Mouse (Mus musculus) cerebellum, postnatal 10 days (tissue): ENCODE measurements around the gene Brms1.
"Not testable (repeated sequence)": the region's sequence is repeated elsewhere in the genome, so short reads cannot be mapped to it uniquely, and the experiment has no call there.

Experiments used
- DNase-seq, 2 experiments: peaks; one replicate each; pipeline ENCODE4 v3.0.0; 2021; ENCODE audit warnings: mixed read lengths in 2 of 2

The Brms1 gene

GRCm38 (mm10) chr19:5067040-5067799 lies 26.1 kb downstream of the Brms1 start:
- no peak for DNase-seq

- DNase-seq: peak; percentile 73 to 81
Measured at GRCm38 (mm10) chr19:5067867-5068569, 26.9 kb downstream of the Brms1 start, which contains the start of gene Cd248. Gene Cd248 (plus strand): TSS chr19:5068078.

GRCm38 (mm10) chr19:5068570-5069234 lies 27.5 kb downstream of the Brms1 start:
- peak; percentile 57 to 58 for DNase-seq

- DNase-seq: no peak
Measured at GRCm38 (mm10) chr19:5069486-5069885, 28.3 kb downstream of the Brms1 start.

GRCm38 (mm10) chr19:5069978-5070377 lies 28.8 kb downstream of the Brms1 start:
- DNase-seq: no peak

- no peak for DNase-seq
Measured at GRCm38 (mm10) chr19:5071077-5071476, 29.9 kb downstream of the Brms1 start.

- DNase-seq: peak; percentile 46 to 55
Measured at GRCm38 (mm10) chr19:5071545-5072369, 30.6 kb downstream of the Brms1 start.

- no peak for DNase-seq
Measured at GRCm38 (mm10) chr19:5072389-5073019, 31.4 kb downstream of the Brms1 start.

GRCm38 (mm10) chr19:5073028-5073427 lies 31.9 kb downstream of the Brms1 start:
- DNase-seq: peak; percentile 80 to 82

GRCm38 (mm10) chr19:5073518-5073917 lies 32.4 kb downstream of the Brms1 start:
- DNase-seq: no peak

- DNase-seq: no peak
Measured at GRCm38 (mm10) chr19:5079279-5079678, 38.1 kb downstream of the Brms1 start.

GRCm38 (mm10) chr19:5082005-5082404 lies 40.9 kb downstream of the Brms1 start:
- no peak for DNase-seq

GRCm38 (mm10) chr19:5082596-5082995 lies 41.4 kb downstream of the Brms1 start:
- peak in 1 of 2 experiments; percentile 44 for DNase-seq

- no peak for DNase-seq
Measured at GRCm38 (mm10) chr19:5083961-5084833, 43.0 kb downstream of the Brms1 start.

GRCm38 (mm10) chr19:5084834-5085144 lies 43.6 kb downstream of the Brms1 start:
- peak in 1 of 2 experiments; percentile 56 for DNase-seq

GRCm38 (mm10) chr19:5085145-5085863 lies 44.1 kb downstream of the Brms1 start, which contains the start of gene Tmem151a:
Gene Tmem151a (minus strand): TSS chr19:5085531.
- peak; percentile 73 to 75 for DNase-seq

- not testable (repeated sequence) for DNase-seq
Measured at GRCm38 (mm10) chr19:5086533-5086932, 45.4 kb downstream of the Brms1 start.

- peak; percentile 94 to 96 for DNase-seq
Measured at GRCm38 (mm10) chr19:5087884-5088728, 47.0 kb downstream of the Brms1 start, which contains the start of gene Yif1a. Gene Yif1a (plus strand): TSS chr19:5088538.

GRCm38 (mm10) chr19:5089324-5089723 lies 48.2 kb downstream of the Brms1 start:
- DNase-seq: no peak
